Mouse (Mus musculus): ENCODE data around the gene Acnat2.

GRCm38 (mm10) chr4:49357097-49357496, 50.9 kb downstream of the Acnat2 start:
- no peak for TF ChIP-seq CTCF (conservative IDR thresholded peaks at IDR 0.05 in 1 of 2, IDR thresholded peaks at IDR 0.05 in 1 of 2; ENCODE audit: low read depth in 2 of 2, low read length in 2 of 2)
- no peak for TF ChIP-seq ELF1 (IDR thresholded peaks at IDR 0.05; ENCODE audit: low read depth, low read length)

Measured in CH12.LX (cell line).